Mouse (Mus musculus): ENCODE results near the gene Ifnk.

DNA sequence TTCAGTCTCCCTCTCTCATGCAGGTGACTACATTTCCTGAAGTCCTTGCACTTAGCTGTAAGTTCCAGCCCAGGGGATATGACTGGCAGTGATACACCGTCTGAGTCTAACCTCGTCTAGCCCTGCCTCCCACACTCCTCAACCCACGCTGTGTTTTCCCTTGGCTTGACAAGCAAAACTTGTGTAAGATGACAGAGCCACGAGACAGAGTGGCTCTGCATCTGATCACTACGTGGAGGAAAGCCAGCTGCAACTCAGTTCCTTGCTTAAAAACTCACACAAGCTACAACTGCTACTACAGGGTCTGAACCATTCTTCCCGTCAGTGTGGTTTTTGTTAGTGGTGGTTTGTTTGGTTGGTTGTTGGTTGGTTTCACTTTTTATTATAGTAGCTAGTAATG is 11.5 kb upstream of the Ifnk start:
- no peak for TF ChIP-seq POLR2A (IDR thresholded peaks at IDR 0.05; ENCODE audit: insufficient read length, low read depth)
- TF ChIP-seq REST (IDR thresholded peaks at IDR 0.05; ENCODE audit: insufficient read depth, insufficient read length) = no peak
- no peak for TF ChIP-seq MYOD1 (IDR thresholded peaks at IDR 0.05; ENCODE audit: control insufficient read depth in 1 of 3, insufficient read length in 2 of 3, low read depth in 2 of 3)
- TF ChIP-seq TCF12 (IDR thresholded peaks at IDR 0.05; ENCODE audit: insufficient read depth, poor library complexity, severe bottlenecking) = no peak
- TF ChIP-seq MYOG (IDR thresholded peaks at IDR 0.05; ENCODE audit: control insufficient read depth in 1 of 3, insufficient read depth in 1 of 3, insufficient read length in 2 of 3, low read depth in 2 of 3) = no peak
- TF ChIP-seq POLR2AphosphoS2 (IDR thresholded peaks at IDR 0.05; ENCODE audit: insufficient read length, low read depth) = no peak
- TF ChIP-seq E2F4 (IDR thresholded peaks at IDR 0.05; ENCODE audit: insufficient read depth) = no peak
- TF ChIP-seq CEBPB (IDR thresholded peaks at IDR 0.05; ENCODE audit: insufficient read depth, poor library complexity, severe bottlenecking) = no peak
- TF ChIP-seq MAX (IDR thresholded peaks at IDR 0.05; ENCODE audit: low read depth) = no peak
- TF ChIP-seq USF1 (IDR thresholded peaks at IDR 0.05; ENCODE audit: low read depth) = no peak
